Mouse (Mus musculus) stomach, embryonic 14.5 days (tissue): ENCODE measurements around the gene Zfp60. TPM values are rescaled to one million over a fixed set of nuclear protein-coding genes. Genes with fewer than 3 reads are reported as not detected.
"Not testable (repeated sequence)": the region's sequence is repeated elsewhere in the genome, so short reads cannot be mapped to it uniquely, and the experiment has no call there.

Experiments
- ATAC-seq: fragments of 200-750 bp; cut with Nextera tagmentation; 2 replicates; pipeline ENCODE4 v1.8.0; 2017; ENCODE audit warnings: low read depth, moderate TSS enrichment; ENCODE audit not compliant: insufficient number of reproducible peaks, insufficient read depth, low FRiP score
- H3K27ac ChIP-seq: fragments of 300-500 bp; sonication (generic); 2 replicates; pipeline ENCODE4 v1.5.1; 2014; ENCODE audit warnings: mild to moderate bottlenecking, low read length, moderate library complexity, mixed read lengths
- H3K27me3 ChIP-seq: fragments of 300-500 bp; sonication (generic); 2 replicates; pipeline ENCODE4 v1.6.1; 2014; ENCODE audit warnings: low read length, control low read depth, mixed read lengths; ENCODE audit not compliant: control insufficient read depth, insufficient read depth
- H3K36me3 ChIP-seq: fragments of 300-500 bp; sonication (generic); 2 replicates; pipeline ENCODE4 v1.6.1; 2014; ENCODE audit warnings: mild to moderate bottlenecking, control low read depth, low read length, moderate library complexity, mixed read lengths; ENCODE audit not compliant: control insufficient read depth, insufficient read depth
- H3K4me1 ChIP-seq: fragments of 300-500 bp; sonication (generic); 2 replicates; pipeline ENCODE4 v1.6.1; 2014; ENCODE audit warnings: low read length, control low read depth, mixed read lengths; ENCODE audit not compliant: control insufficient read depth, insufficient read depth
- H3K4me2 ChIP-seq: fragments of 300-500 bp; sonication (generic); replicated peaks from 2 replicates; pipeline ENCODE4 v1.6.1; 2014; ENCODE audit warnings: low read depth, low read length, control low read depth
- H3K4me3 ChIP-seq: fragments of 300-500 bp; sonication (generic); 2 replicates; pipeline ENCODE4 v1.5.1; 2014; ENCODE audit warnings: low read depth, low read length, control low read depth
- H3K9ac ChIP-seq: fragments of 300-500 bp; sonication (generic); replicated peaks from 2 replicates; pipeline ENCODE4 v1.6.1; 2014; ENCODE audit warnings: low read depth, mild to moderate bottlenecking, control low read depth, low read length, moderate library complexity, mixed read lengths
- H3K9me3 ChIP-seq: fragments of 300-500 bp; sonication (generic); 2 replicates; pipeline ENCODE4 v1.6.1; 2016; ENCODE audit warnings: low read depth, low read length, control low read depth; ENCODE audit not compliant: control insufficient read depth
- WGBS: fragments of 180-500 bp; shearing (Covaris S2); extraction: QIAGEN DNeasy Blood & Tissue Kit; methylation state at CpG from one replicate; pipeline ENCODE4 v1.1.7; 2014; 5-methylcytosine and 5-hydroxymethylcytosine counted together
- polyA plus RNA-seq: library from polyadenylated mRNA; unstranded; fragments of >200 nt; fragmentation: Nextera tagmentation; extraction: Ambion mirVana; gene quantifications from 2 replicates; pipeline ENCODE4 v1.2.1, GENCODE M21; 2014

The Zfp60 gene
- polyA plus RNA-seq, 1 experiment from 2014 or later = 37.2 TPM

DNA sequence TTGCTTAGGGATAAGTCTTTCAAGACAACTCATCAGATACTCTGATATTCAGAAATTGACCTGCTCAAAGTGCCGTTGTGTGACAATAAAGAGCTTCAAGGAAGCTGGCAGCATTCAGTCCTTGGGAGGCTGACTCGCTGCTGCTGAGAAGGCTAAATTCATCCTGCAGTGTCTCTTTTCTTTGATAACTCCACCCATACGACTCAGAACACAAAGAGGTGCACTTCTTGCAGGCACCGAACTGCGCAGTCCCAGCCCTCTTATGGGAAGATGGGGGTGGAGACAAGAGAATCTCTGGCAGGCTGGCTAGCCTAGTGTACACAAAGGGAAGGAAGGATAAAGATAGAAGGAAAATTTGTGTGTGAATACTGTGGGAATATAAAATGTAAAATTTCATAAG is 4.3 kb downstream of the Zfp60 start:
- no peak overlapping the region for H3K4me3 ChIP-seq
- H3K27ac ChIP-seq = no peak overlapping the region
- no peak overlapping the region for H3K9ac ChIP-seq
- no peaks in the 10 kb centered on the region for H3K27me3 ChIP-seq
- H3K4me2 ChIP-seq = no peak overlapping the region
- H3K9me3 ChIP-seq = no peaks in the 10 kb centered on the region
- peaks cover 20% of the 10 kb centered on the region for H3K36me3 ChIP-seq
- ATAC-seq = no peak
- 71% methylated on average over 5 of the region's 5 CpGs for WGBS
- peaks cover 5% of the 10 kb centered on the region; the same call in 1 of the 2 replicates for H3K4me1 ChIP-seq

DNA sequence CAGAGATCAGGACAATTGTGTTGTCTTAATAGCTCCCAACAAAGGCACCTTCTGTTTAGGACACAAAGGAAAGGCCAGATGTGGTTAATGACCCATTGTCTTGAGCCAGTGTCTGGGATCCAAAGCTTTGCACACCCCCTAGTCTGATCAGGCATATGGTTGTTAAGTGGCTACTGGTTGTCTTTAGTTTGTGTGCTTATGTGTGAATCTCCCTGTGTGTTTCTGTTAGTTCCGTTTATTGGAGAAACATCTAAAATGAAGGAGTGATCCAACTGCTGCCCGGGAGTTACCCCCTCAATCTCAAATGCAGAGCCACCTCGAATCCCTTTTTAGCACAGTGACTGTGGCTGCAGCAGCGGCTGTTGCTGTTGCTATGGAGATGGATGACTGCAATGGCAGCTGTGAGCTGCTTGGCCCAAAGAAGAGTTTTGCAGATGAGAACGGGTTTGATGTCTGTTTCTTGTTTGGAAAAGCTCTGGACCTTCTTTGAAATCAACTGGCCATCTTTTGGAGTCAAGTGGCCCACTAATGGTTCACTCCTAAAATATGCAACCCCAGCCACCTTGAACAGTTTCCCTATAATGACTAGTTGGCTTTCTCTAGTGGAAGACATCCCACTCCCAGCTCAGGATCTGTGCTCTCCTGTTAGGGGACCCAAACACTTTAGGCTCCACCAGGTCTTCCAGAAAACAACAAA is 25.3 kb downstream of the Zfp60 start:
- H3K27me3 ChIP-seq = no peaks in the 10 kb centered on the region
- 48% methylated on average over 5 of the region's 5 CpGs for WGBS
- no peak overlapping the region for H3K27ac ChIP-seq
- no peaks in the 10 kb centered on the region for H3K9me3 ChIP-seq
- no peak overlapping the region for H3K4me3 ChIP-seq
- no peak overlapping the region for H3K9ac ChIP-seq
- no peak for ATAC-seq
- peaks cover 1% of the 10 kb centered on the region; the same call in 1 of the 2 replicates for H3K36me3 ChIP-seq
- no peaks in the 10 kb centered on the region for H3K4me1 ChIP-seq
- H3K4me2 ChIP-seq = no peak overlapping the region

GRCm38 (mm10) chr7:27757048-27757375 is 25.8 kb downstream of the Zfp60 start:
- no peak overlapping the region for H3K27ac ChIP-seq
- no peak overlapping the region for H3K4me2 ChIP-seq
- H3K4me3 ChIP-seq = no peak overlapping the region
- WGBS = 74% methylated on average over 3 of the region's 3 CpGs
- H3K4me1 ChIP-seq = no peaks in the 10 kb centered on the region
- H3K9me3 ChIP-seq = no peaks in the 10 kb centered on the region
- no peak overlapping the region for H3K9ac ChIP-seq
- no peaks in the 10 kb centered on the region for H3K36me3 ChIP-seq
- ATAC-seq = no peak
- no peaks in the 10 kb centered on the region for H3K27me3 ChIP-seq

- no peaks in the 10 kb centered on the region for H3K27me3 ChIP-seq
- no peaks in the 10 kb centered on the region for H3K4me1 ChIP-seq
- H3K36me3 ChIP-seq = no peaks in the 10 kb centered on the region
- no peak overlapping the region for H3K9ac ChIP-seq
- H3K9me3 ChIP-seq = no peaks in the 10 kb centered on the region
- WGBS = 8% methylated on average over 17 of the region's 17 CpGs
- ATAC-seq = peak; percentile 65; the same call in 1 of the 2 replicates
- H3K4me3 ChIP-seq = peak overlapping the region; percentile 21; the same call in 1 of the 2 replicates
- no peak overlapping the region for H3K27ac ChIP-seq
- peak overlapping the region; percentile 49 for H3K4me2 ChIP-seq
Observed at GRCm38 (mm10) chr7:27765176-27765886, 34.1 kb downstream of the Zfp60 start.

- Histone ChIP-seq H3K9ac (no peak overlapping the region), H3K4me3 (no peak overlapping the region), H3K4me2 (no peak overlapping the region), H3K27ac (no peak overlapping the region), H3K36me3 (no peaks in the 10 kb centered on the region), H3K27me3 (no peaks in the 10 kb centered on the region), H3K4me1 (no peaks in the 10 kb centered on the region), H3K9me3 (peaks cover 8% of the 10 kb centered on the region; the same call in 1 of the 2 replicates)
- WGBS = 76% methylated on average over 5 of the region's 5 CpGs
- no peak for ATAC-seq
Observed at GRCm38 (mm10) chr7:27789306-27789705, 58.1 kb downstream of the Zfp60 start.

DNA sequence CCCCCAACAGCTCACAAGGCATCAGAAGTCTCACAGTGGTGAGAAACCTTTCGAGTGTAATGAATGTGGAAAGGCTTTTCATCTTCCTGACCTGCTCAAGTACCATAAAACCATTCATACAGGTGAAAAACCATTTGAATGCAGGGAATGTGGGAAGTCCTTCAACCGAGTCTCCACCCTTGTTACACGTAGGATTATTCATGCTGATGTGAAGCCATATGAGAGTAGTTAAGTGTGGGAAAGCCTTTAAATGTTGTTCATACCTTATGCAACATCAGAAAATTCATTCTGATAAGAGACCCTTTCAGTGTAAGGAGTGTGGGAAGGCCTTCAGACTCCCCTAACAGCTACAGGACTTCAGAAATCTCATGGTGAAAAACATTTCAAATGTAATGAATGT is 62.7 kb downstream of the Zfp60 start:
- H3K27ac ChIP-seq, H3K36me3 ChIP-seq, H3K9me3 ChIP-seq, H3K4me3 ChIP-seq, ATAC-seq, H3K4me2 ChIP-seq, H3K4me1 ChIP-seq, H3K27me3 ChIP-seq, H3K9ac ChIP-seq: not testable (repeated sequence)
- WGBS = 48% methylated on average over 2 of the region's 3 CpGs

GRCm38 (mm10) chr7:27794566-27794965 is 63.4 kb downstream of the Zfp60 start:
- no peak for ATAC-seq
- Histone ChIP-seq H3K4me1 (0 out of 2 replicates have a peak, but pooled peaks cover 3% of the 10 kb centered on the region), H3K27ac (no peak overlapping the region), H3K4me3 (no peak overlapping the region), H3K4me2 (no peak overlapping the region), H3K36me3 (no peaks in the 10 kb centered on the region), H3K9ac (no peak overlapping the region), H3K27me3 (no peaks in the 10 kb centered on the region), H3K9me3 (no peaks in the 10 kb centered on the region)

DNA sequence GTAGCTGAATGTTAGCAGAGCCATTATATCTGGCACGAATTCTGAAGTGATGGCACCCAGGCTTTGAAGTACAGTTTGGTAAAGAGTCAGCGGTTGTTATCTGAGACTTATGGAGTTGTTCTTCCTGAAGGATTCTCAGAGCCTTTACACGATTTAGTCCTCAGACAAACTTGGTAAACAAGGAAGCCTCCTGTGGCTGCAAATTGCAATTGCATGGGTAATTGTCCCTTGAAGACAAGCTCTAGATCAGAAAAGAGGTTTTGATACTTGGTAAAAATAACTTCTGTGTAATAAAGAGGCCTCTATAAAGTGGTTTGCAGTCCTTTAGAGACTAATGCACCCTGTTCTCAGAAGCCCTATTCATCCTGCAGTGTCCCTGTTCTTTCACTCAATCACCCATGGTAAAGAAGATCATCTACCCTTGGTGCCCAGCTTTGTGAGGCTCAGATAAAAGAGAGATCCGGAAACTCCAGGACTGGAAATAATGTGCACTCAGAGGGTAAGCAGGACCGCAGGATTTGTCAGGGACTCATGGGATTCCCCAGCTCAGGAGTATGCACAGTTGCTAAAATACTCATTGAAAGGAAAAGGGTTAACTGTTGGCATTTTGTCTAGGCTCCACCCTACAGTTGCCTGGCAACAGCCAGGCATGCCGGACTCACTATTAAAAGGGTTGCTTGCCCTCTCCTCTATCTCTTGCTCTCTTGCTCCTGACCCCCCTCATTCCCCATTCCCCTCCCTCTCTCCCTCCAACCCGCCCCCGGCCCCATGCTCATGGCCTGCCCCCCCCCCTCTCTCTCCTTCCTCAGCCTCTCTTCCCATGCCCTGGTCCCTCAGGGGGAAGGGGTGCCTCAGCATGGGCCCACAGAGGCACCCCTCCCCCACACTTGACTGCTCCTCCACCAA is 67.0 kb downstream of the Zfp60 start:
- Histone ChIP-seq H3K36me3 (no peaks in the 10 kb centered on the region), H3K9me3 (no peaks in the 10 kb centered on the region), H3K4me2 (0 out of 2 replicates have a peak overlapping the region, but pooled peaks have one; percentile 16), H3K4me3 (no peak overlapping the region), H3K4me1 (0 out of 2 replicates have a peak, but pooled peaks cover 3% of the 10 kb centered on the region), H3K27ac (no peak overlapping the region; the same call in 1 of the 2 replicates), H3K9ac (no peak overlapping the region), H3K27me3 (no peaks in the 10 kb centered on the region)
- WGBS = 28% methylated on average over 7 of the region's 8 CpGs
- peak; percentile 61; the same call in 1 of the 2 replicates for ATAC-seq
